Mouse (Mus musculus) neural tube, embryonic 10.5 days (tissue): ENCODE measurements around the gene Luzp2.
"Not testable (repeated sequence)": the region's sequence is repeated elsewhere in the genome, so short reads cannot be mapped to it uniquely, and the experiment has no call there.

Source experiments
- DNase-seq: peaks from one replicate; pipeline ENCODE4 v3.0.0-alpha.2; 2017; ENCODE audit warnings: low spot score; ENCODE audit errors: extremely low spot score

The Luzp2 gene

GRCm38 (mm10) chr7:55000397-55000796, 165.1 kb downstream of the Luzp2 start:
- DNase-seq, result no peak

- no peak for DNase-seq
Measured at GRCm38 (mm10) chr7:55009173-55009771, 174.0 kb downstream of the Luzp2 start.

- DNase-seq, result not testable (repeated sequence)
Measured at GRCm38 (mm10) chr7:55133850-55134249, 298.6 kb downstream of the Luzp2 start.

- no peak for DNase-seq
Measured at GRCm38 (mm10) chr7:55188927-55189326, 353.6 kb downstream of the Luzp2 start.

- DNase-seq, result no peak
Measured at GRCm38 (mm10) chr7:55189496-55189895, 354.2 kb downstream of the Luzp2 start.

- no peak for DNase-seq
Measured at GRCm38 (mm10) chr7:55190655-55191054, 355.4 kb downstream of the Luzp2 start.

GRCm38 (mm10) chr7:55198806-55199205, 363.5 kb downstream of the Luzp2 start:
- no peak for DNase-seq

- DNase-seq, result no peak
Measured at GRCm38 (mm10) chr7:55222997-55223396, 387.7 kb downstream of the Luzp2 start.

- DNase-seq, result no peak
Measured at GRCm38 (mm10) chr7:55229407-55229806, 394.1 kb downstream of the Luzp2 start.
